ENCODE assay signal across 9 mouse cellular contexts in the genomic region with DNA sequence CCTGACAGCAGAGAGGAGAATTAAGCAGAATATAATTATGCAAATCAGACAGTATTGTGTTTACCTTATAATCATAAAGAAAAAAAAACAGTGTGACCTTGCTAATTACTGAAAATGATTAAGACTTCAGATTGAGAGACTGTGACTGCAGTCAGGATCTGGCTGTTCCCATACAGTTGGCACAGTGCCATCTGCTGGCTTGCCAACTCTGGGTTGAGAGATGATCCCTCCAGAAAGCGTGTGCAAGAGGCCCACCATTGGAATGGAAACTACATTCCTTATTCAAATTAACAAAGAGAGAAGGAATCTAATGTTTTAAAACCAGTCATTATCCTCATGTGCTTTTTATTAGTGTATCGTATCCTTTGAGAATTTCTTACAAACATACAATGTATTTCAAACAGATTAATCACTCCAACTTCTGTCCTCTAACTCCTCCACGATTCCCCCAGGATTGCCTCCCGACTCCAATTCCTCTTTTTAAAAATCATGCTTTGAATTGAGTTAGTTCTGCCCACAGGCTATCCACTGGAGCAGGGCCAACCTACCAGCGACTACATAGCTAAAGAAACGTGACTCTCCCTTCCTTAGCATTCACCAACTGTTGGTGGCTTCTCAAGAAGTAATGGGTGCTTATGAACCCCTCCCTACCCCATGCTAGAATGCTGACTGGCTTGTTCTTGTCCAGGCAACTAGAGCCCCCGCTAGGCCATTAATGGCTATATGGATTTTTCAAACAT.
DNase-seq lines count a peak whose midpoint lies in the region; ATAC-seq lines count a peak whose summit lies in the region.
"Had no signal": no experiment of that assay in that cellular context is flagged by ENCODE, and none has a peak within 500 bp of the region (broad histone marks: within the 10 kb centered on the region; RNA-seq: fewer than 3 reads in every experiment).

No protein-coding gene starts in this region.

- H3K4me3 ChIP-seq in forebrain, embryonic 13.5 days = no peak overlapping the region

- H3K4me2 ChIP-seq in forebrain, embryonic 13.5 days = no peak overlapping the region

- no peaks in the 10 kb centered on the region for H3K27me3 ChIP-seq in forebrain, embryonic 13.5 days

- H3K9ac ChIP-seq in forebrain, embryonic 13.5 days = no peak overlapping the region
- H3K9ac ChIP-seq: liver, embryonic 14.5 days had no signal

- no peak overlapping the region for H3K27ac ChIP-seq in forebrain, embryonic 13.5 days
- H3K27ac ChIP-seq: liver, embryonic 14.5 days had no signal

- no peaks in the 10 kb centered on the region for H3K4me1 ChIP-seq in forebrain, embryonic 13.5 days

- no peaks in the 10 kb centered on the region for H3K36me3 ChIP-seq in forebrain, embryonic 13.5 days (ENCODE audit: poor library complexity, severe bottlenecking)

- no peaks in the 10 kb centered on the region for H3K9me3 ChIP-seq in forebrain, embryonic 13.5 days (replicated peaks)

- DNase-seq in cerebellum, postnatal 14 days = peak; percentile 87 to 94
- no peak for DNase-seq in cerebellum, adult 9-10 months
- peak; percentile 29 to 37 for DNase-seq in kidney, postnatal 4 days
- DNase-seq in kidney, adult 9 months = no peak
- DNase-seq in lung, postnatal 25 days (ENCODE audit: low spot score) = peak; percentile 5
- no peak for DNase-seq in thymus, postnatal 0 days (ENCODE audit: low spot score)
- DNase-seq in T-cell, adult 2 months (ENCODE audit: low spot score) = no peak

- peak; percentile 94 for ATAC-seq in forebrain, embryonic 13.5 days

- WGBS in forebrain, embryonic 13.5 days = 64% methylated on average over 7 of the region's 7 CpGs

Comparison
In these comparisons a context has a peak if more than half of its experiments do, and no peak if none do; other contexts are left out.
1. DNase-seq: peak in cerebellum, postnatal 14 days (2 of 2), kidney, postnatal 4 days (2 of 2) and lung, postnatal 25 days (single experiment); none in cerebellum, adult 9-10 months (single experiment), kidney, adult 9 months (single experiment), thymus, postnatal 0 days (single experiment) and T-cell, adult 2 months (single experiment).